Mouse (Mus musculus) testis, postnatal 10 days (tissue): ENCODE data around the gene Gbx2.

Source experiments
- DNase-seq: peaks from one replicate; pipeline ENCODE4 v3.0.0; 2021; ENCODE audit warnings: low spot score

Gbx2 gene

GRCm38 (mm10) chr1:89935493-89936348 is 4.7 kb upstream of the Gbx2 start:
- no peak for DNase-seq

- no peak for DNase-seq
Measured at GRCm38 (mm10) chr1:89934316-89935260, 3.6 kb upstream of the Gbx2 start.

DNA sequence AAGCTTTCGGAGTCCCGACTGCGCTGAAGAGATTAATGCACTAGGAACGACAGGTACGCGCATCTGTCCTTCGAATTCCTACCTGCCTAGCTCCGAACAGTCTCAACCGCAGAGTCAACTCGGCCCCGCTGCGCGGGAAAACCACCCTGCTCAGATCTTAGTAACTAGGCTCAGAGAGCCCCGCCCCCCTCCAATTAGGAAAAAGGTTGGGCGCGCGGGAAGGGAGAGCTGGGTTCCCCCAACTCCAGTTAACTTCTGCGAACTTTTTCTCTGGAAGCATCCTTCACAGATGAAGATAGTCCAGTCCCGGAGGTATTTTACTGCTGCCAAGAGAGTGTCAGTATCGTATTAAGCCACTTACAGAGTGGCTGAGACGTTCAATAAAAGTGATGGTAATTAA is 2.8 kb upstream of the Gbx2 start:
- DNase-seq, result no peak

- DNase-seq, result no peak
Measured at GRCm38 (mm10) chr1:89933028-89933427, 2.0 kb upstream of the Gbx2 start.

- no peak for DNase-seq
Measured at GRCm38 (mm10) chr1:89932616-89933015, 1.6 kb upstream of the Gbx2 start.

DNA sequence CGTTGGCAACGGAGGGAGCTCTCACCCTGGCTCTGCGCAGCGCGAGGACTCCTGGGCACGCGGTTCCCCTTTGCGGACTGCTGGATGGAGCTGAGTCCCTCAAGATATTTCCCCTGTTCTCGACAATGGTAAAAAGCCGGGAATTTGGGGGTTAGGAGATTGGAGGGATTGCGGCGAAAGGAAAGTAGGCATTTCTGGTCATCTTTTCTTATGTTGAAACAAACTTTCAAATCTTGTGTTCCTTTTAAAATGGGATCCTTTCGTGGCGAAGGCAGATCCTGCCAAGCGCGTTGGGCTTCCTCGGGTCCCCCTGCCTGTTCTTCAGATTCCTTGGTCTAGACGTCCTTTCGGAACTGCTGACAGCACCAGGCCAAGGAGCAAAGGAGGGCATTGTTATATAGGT is 1.0 kb upstream of the Gbx2 start:
- DNase-seq, result no peak

DNA sequence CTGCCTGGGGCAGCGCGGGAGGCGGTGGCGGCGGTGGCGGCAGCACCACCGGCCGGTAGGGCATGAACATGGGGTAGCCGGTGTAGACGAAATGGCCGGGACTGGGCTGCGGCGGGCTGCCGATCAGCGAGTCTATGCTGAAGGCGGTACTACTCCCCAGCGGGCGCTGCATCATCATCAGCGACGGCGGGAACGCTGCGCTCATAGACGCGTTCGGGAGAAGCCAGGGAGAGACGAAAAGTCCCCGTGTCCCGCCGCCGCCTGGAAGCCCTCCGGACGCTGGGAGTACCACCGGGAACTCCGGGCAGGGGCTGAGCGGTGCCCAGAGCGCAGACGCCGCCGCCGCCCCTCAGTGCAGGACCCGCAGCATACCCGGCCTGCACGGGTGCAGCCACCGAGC is 428 bp downstream of the Gbx2 start:
- no peak for DNase-seq

GRCm38 (mm10) chr1:89929721-89930505 is 1.1 kb downstream of the Gbx2 start:
- peak; percentile 52 for DNase-seq

- DNase-seq, result peak; percentile 36
Measured at GRCm38 (mm10) chr1:89929181-89929580, 1.8 kb downstream of the Gbx2 start.

GRCm38 (mm10) chr1:89928676-89929075 is 2.3 kb downstream of the Gbx2 start:
- peak; percentile 45 for DNase-seq

DNA sequence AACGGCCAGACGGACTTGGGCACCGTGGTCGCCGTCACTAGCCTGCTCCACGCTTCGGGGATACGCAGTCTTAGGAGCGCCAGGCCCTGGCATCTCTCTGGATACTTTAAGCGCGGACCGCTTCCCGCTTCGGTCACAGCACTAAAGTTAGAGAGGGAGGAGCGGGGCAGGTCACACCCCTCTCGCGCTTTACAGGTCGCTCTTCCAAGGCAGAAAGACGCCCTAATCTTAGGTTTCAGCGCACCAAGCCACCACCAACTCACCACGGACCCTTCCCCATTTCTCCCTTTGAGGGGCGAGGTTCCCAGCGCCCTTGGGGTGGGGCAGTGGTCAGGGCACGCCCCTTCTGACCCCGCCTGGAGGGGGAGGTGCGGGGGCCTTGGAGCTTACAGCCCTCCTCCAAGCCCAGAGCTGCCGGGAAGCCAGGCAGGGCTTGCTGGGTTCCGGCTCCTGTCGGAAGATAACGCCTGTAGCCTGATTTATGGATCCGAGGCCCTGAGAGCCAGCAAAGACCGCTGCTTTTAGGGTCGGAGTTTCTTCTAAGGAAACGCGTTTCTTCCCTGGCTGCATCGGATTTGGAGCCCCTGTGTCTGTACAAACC is 3.8 kb downstream of the Gbx2 start:
- DNase-seq, result no peak

- no peak for DNase-seq
Measured at GRCm38 (mm10) chr1:89926583-89927060, 4.4 kb downstream of the Gbx2 start.

GRCm38 (mm10) chr1:89925501-89926190 is 5.3 kb downstream of the Gbx2 start:
- DNase-seq, result no peak

GRCm38 (mm10) chr1:89923642-89924020 is 7.3 kb downstream of the Gbx2 start:
- DNase-seq, result no peak

GRCm38 (mm10) chr1:89922883-89923641 is 7.9 kb downstream of the Gbx2 start:
- DNase-seq, result peak; percentile 45

GRCm38 (mm10) chr1:89922282-89922681 is 8.7 kb downstream of the Gbx2 start:
- DNase-seq, result peak; percentile 31

GRCm38 (mm10) chr1:89921806-89922205 is 9.2 kb downstream of the Gbx2 start:
- DNase-seq, result peak; percentile 27

GRCm38 (mm10) chr1:89919206-89919605 is 11.8 kb downstream of the Gbx2 start:
- no peak for DNase-seq

GRCm38 (mm10) chr1:89918111-89918510 is 12.9 kb downstream of the Gbx2 start:
- DNase-seq, result no peak

- DNase-seq, result no peak
Measured at GRCm38 (mm10) chr1:89913611-89914010, 17.4 kb downstream of the Gbx2 start.
